Mouse (Mus musculus) megakaryocyte-erythroid progenitor cell, adult 5 weeks (primary cell): Measurements from ENCODE around the gene Vmn1r152. TPM values are rescaled to one million over a fixed set of nuclear protein-coding genes. Genes with fewer than 3 reads are reported as not detected.

ENCODE experiments used
- polyA plus RNA-seq: library from polyadenylated mRNA; stranded (reverse); fragments of >175 nt; gene quantifications from 2 replicates; pipeline ENCODE4 v1.2.3, GENCODE M21; 2012

Gene Vmn1r152
- not detected in 2 replicates for polyA plus RNA-seq

DNA sequence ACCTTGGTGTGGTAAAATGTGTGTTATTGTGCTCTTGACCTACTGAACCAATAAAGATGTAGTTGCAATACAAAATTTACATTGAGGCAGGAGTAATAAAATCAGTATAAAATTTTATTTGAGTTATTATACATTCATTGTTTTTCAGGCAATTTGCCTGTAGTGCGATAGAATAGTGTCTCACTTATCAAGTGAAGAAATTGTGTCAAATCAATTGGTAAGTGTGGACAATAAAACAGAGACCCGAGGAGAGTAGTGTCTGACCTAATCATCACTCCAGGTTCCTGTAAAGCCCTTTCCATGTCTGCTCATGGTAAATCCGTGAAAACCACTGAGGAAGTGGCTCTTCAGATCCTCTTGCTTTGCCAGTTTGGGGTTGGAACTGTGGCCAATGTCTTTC is at the start of gene Vmn1r152:
TSS of gene Vmn1r152 (plus strand) at position 301 of the 400 bp plus-strand sequence.

GRCm38 (mm10) chr7:22499578-22499977 is 23.2 kb upstream of the Vmn1r152 start, which contains the start of gene Vmn1r151:
Vmn1r151 (minus strand) TSS chr7:22499678.

GRCm38 (mm10) chr7:22534787-22535186 is 12.0 kb downstream of the Vmn1r152 start, which contains the start of gene Gm8677:
Gm8677 (minus strand) TSS chr7:22534887.

DNA sequence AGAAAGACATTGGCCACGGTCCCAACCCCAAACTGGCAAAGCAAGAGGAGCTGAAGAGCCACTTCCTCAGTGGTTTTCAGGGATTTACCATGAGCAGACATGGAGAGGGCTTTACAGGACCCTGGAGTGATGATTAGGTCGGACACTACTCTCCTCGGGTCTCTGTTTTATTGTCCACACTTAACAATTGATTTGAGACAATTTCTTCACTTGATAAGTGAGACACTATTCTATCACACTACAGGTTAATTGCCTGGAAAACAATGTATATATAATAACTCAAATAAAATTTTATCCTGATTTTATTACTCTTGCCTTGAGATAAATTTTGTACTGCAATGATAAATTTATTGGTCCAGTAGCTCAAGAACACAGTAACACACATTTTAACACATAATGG is 42.5 kb downstream of the Vmn1r152 start, which contains the start of gene Gm4201:
TSS of gene Gm4201 (minus strand) at position 101 of the 400 bp plus-strand sequence.

Other genes starting within 250 kb of the Vmn1r152 start
- gene Gm4187, start 193.2 kb upstream of the Vmn1r152 start, polyA plus RNA-seq: not detected in 2 replicates
- gene Gm8660, start 151.9 kb upstream of the Vmn1r152 start, polyA plus RNA-seq: not detected in 2 replicates
- gene Vmn1r148, start 109.4 kb upstream of the Vmn1r152 start, polyA plus RNA-seq: not detected in 2 replicates
- not detected in 2 replicates for gene Vmn1r149, start 84.7 kb upstream of the Vmn1r152 start, polyA plus RNA-seq
- not detected in 2 replicates for gene Gm10665, start 58.9 kb upstream of the Vmn1r152 start, polyA plus RNA-seq
- gene Vmn1r151, start 23.3 kb upstream of the Vmn1r152 start, polyA plus RNA-seq: not detected in 2 replicates
- not detected in 2 replicates for gene Gm8677, start 11.9 kb downstream of the Vmn1r152 start, polyA plus RNA-seq
- not detected in 2 replicates for gene Gm4201, start 42.4 kb downstream of the Vmn1r152 start, polyA plus RNA-seq
- gene Gm4565, start 65.2 kb downstream of the Vmn1r152 start, polyA plus RNA-seq: not detected in 2 replicates
- not detected in 2 replicates for gene Vmn1r155, start 135.1 kb downstream of the Vmn1r152 start, polyA plus RNA-seq
- gene Gm8693, start 169.3 kb downstream of the Vmn1r152 start, polyA plus RNA-seq: not detected in 2 replicates
- gene Gm4567, start 196.7 kb downstream of the Vmn1r152 start, polyA plus RNA-seq: not detected in 2 replicates
- not detected in 2 replicates for gene Vmn1r157, start 238.7 kb downstream of the Vmn1r152 start, polyA plus RNA-seq